Mouse (Mus musculus): ENCODE measurements around the gene Tmem82. TPM values are rescaled to one million over a fixed set of nuclear protein-coding genes. Genes with fewer than 3 reads are reported as not detected.
A peak's percentile ranks its signal among the peaks of the same experiment; 100 is the strongest.
"Not testable (repeated sequence)": the region's sequence is repeated elsewhere in the genome, so short reads cannot be mapped to it uniquely, and the experiment has no call there.

Gene Tmem82
- polyA plus RNA-seq, 1 experiment from 2014 or later = 0.17 TPM

DNA sequence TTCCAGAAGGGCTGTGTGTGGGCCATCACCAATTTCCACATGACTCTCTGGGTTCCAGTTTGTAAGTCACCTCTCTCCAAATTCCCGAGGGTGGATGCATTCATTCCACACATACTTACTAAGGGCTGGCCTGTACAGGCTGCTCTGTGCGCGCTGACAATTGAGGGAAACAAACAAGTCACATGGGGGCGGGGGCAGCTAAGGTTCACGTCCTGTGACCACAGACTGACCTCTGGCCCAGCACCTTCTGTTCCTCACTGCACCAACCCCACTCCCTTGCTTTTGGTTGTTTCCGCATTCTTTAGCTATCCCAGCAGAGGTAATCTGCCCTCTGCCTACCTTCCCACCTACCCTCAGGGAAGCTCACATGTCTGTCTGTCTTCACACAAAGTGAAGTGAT, 48.4 kb downstream of the Tmem82 start:
- no peak for ATAC-seq (replicated peaks; ENCODE audit: insufficient number of reproducible peaks, low FRiP score, low TSS enrichment, low read depth)

DNA sequence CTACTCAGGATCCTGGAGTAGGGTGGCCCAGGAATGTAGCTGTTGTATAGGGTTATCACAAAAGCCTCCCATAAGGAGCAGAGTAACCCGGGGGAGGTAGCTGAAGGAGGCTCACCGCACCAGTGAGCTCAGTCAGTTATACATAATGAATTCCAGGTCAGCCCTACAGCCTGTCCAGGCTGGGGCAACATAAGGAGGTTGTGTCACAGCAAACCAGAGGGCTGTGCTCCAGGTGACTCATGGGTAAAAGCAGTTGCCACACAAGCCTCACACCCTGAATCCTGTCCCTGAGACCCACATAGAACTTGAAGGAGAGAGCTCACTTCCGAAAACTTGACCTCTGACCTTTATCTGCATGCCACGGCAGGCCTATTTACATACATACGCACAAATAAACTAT, 49.5 kb downstream of the Tmem82 start:
- Histone ChIP-seq H3K4me2 (ENCODE audit: low read depth, low read length) (no peak overlapping the region), H3K4me3 (ENCODE audit: low read depth, low read length) (no peak overlapping the region), H3K9me3 (replicated peaks; ENCODE audit: control insufficient read depth, low read length) (no peaks in the 10 kb centered on the region), H3K27ac (replicated peaks; ENCODE audit: low read depth, low read length) (no peak overlapping the region), H3K27me3 (ENCODE audit: control insufficient read depth, insufficient read depth, low read length) (no peaks in the 10 kb centered on the region), H3K9ac (replicated peaks; ENCODE audit: low read length) (no peak overlapping the region), H3K36me3 (replicated peaks; ENCODE audit: control insufficient read depth, insufficient read depth, low read depth, low read length) (no peaks in the 10 kb centered on the region), H3K4me1 (ENCODE audit: control insufficient read depth, insufficient read depth, low read length) (no peaks in the 10 kb centered on the region)
- 77% methylated on average over 5 of the region's 5 CpGs for WGBS
- DNase-seq (ENCODE audit: low spot score) (no peak), ATAC-seq (replicated peaks; ENCODE audit: insufficient number of reproducible peaks, low FRiP score, low TSS enrichment, low read depth) (no peak)

More for the DNA sequence above, 48.4 kb downstream of the Tmem82 start:
- Histone ChIP-seq H3K4me3 (ENCODE audit: low read depth, low read length) (no peak overlapping the region), H3K4me1 (ENCODE audit: control insufficient read depth, insufficient read depth, low read length) (no peaks in the 10 kb centered on the region), H3K36me3 (replicated peaks; ENCODE audit: control insufficient read depth, insufficient read depth, low read depth, low read length) (no peaks in the 10 kb centered on the region), H3K9me3 (replicated peaks; ENCODE audit: control insufficient read depth, low read length) (no peaks in the 10 kb centered on the region), H3K9ac (replicated peaks; ENCODE audit: low read length) (no peak overlapping the region), H3K27ac (replicated peaks; ENCODE audit: low read depth, low read length) (no peak overlapping the region), H3K27me3 (ENCODE audit: control insufficient read depth, insufficient read depth, low read length) (no peaks in the 10 kb centered on the region), H3K4me2 (ENCODE audit: low read depth, low read length) (no peak overlapping the region)
- DNase-seq (ENCODE audit: low spot score) = no peak
- WGBS = 70% methylated on average over 6 of the region's 6 CpGs

DNA sequence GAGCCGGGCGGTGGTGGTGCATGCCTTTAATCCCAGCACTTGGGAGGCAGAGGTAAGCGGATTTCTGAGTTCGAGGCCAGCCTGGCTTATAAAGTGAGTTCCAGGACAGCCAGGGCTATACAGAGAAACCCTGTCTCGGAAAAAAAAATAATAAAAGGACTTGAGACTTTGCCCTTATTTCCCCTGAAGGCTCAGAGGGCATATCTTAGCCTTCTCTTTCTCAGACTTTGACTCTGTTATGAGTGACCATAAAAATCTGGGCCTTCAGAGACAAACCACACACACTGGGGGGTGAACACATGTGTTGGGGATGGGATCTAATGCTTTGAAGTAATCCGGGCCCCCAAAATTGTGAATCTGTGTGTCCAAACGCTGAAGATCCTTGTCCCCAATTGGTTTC, 51.3 kb downstream of the Tmem82 start:
- H3K36me3 ChIP-seq (replicated peaks; ENCODE audit: control insufficient read depth, insufficient read depth, low read depth, low read length); DNase-seq (ENCODE audit: low spot score); H3K9ac ChIP-seq (replicated peaks; ENCODE audit: low read length); H3K4me3 ChIP-seq (ENCODE audit: low read depth, low read length); H3K4me2 ChIP-seq (ENCODE audit: low read depth, low read length); H3K9me3 ChIP-seq (replicated peaks; ENCODE audit: control insufficient read depth, low read length); H3K27ac ChIP-seq (replicated peaks; ENCODE audit: low read depth, low read length); H3K4me1 ChIP-seq (ENCODE audit: control insufficient read depth, insufficient read depth, low read length); H3K27me3 ChIP-seq (ENCODE audit: control insufficient read depth, insufficient read depth, low read length); ATAC-seq (replicated peaks; ENCODE audit: insufficient number of reproducible peaks, low FRiP score, low TSS enrichment, low read depth): not testable (repeated sequence)
- 88% methylated on average over 7 of the region's 7 CpGs for WGBS

DNA sequence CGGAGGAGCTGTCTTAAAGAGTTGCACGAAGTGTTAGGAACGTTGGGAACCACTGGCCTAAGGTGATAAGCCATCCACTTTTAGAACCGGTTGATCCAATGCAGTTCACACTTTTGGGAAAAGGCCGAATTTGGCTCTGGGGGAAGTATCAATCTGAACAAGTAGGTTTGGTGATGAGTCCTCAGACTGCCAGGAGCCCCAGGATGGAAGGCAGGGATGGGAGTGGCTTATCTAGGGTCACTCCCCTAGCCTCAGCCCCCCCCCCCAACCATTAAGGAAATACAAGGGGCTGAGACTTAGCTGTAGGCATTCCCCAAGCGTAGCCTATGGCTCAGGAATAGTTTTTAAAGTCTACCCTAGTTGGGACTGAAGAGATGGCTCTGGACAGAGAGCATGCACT, 52.2 kb downstream of the Tmem82 start:
- WGBS = 89% methylated on average over 6 of the region's 6 CpGs
- Histone ChIP-seq H3K4me1 (ENCODE audit: control insufficient read depth, insufficient read depth, low read length) (no peaks in the 10 kb centered on the region), H3K27me3 (ENCODE audit: control insufficient read depth, insufficient read depth, low read length) (no peaks in the 10 kb centered on the region), H3K4me3 (ENCODE audit: low read depth, low read length) (no peak overlapping the region), H3K27ac (replicated peaks; ENCODE audit: low read depth, low read length) (no peak overlapping the region), H3K9ac (replicated peaks; ENCODE audit: low read length) (no peak overlapping the region), H3K9me3 (replicated peaks; ENCODE audit: control insufficient read depth, low read length) (no peaks in the 10 kb centered on the region), H3K36me3 (replicated peaks; ENCODE audit: control insufficient read depth, insufficient read depth, low read depth, low read length) (no peaks in the 10 kb centered on the region), H3K4me2 (ENCODE audit: low read depth, low read length) (no peak overlapping the region)
- DNase-seq (ENCODE audit: low spot score) (no peak), ATAC-seq (replicated peaks; ENCODE audit: insufficient number of reproducible peaks, low FRiP score, low TSS enrichment, low read depth) (no peak)

DNA sequence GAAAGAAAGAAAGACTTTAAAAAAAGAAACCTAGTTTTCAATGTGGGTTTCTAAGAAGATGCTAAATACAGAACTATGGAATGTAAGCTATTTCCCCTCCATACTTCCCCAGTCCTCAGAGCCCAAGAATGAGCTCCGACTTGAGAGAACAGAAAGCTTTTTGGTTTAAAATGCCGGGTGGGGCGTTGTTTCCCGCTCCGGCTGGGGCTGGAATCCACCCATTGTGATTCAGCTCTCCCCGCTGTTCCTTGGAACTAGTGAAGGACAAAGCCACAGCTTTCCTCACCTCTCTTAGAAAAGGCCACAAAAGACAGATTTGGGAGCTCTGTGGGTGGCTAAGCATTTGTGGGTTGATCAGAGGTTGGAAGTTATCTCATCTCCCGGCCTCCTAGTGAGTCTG, 53.1 kb downstream of the Tmem82 start:
- Histone ChIP-seq H3K4me3 (ENCODE audit: low read depth, low read length) (no peak overlapping the region), H3K27ac (replicated peaks; ENCODE audit: low read depth, low read length) (no peak overlapping the region), H3K9me3 (replicated peaks; ENCODE audit: control insufficient read depth, low read length) (no peaks in the 10 kb centered on the region), H3K4me1 (ENCODE audit: control insufficient read depth, insufficient read depth, low read length) (no peaks in the 10 kb centered on the region), H3K27me3 (ENCODE audit: control insufficient read depth, insufficient read depth, low read length) (no peaks in the 10 kb centered on the region), H3K4me2 (ENCODE audit: low read depth, low read length) (no peak overlapping the region), H3K9ac (replicated peaks; ENCODE audit: low read length) (no peak overlapping the region), H3K36me3 (replicated peaks; ENCODE audit: control insufficient read depth, insufficient read depth, low read depth, low read length) (no peaks in the 10 kb centered on the region)
- ATAC-seq (replicated peaks; ENCODE audit: insufficient number of reproducible peaks, low FRiP score, low TSS enrichment, low read depth) = no peak
- WGBS = 54% methylated on average over 7 of the region's 7 CpGs
- DNase-seq (ENCODE audit: low spot score) = peak; percentile 20

DNA sequence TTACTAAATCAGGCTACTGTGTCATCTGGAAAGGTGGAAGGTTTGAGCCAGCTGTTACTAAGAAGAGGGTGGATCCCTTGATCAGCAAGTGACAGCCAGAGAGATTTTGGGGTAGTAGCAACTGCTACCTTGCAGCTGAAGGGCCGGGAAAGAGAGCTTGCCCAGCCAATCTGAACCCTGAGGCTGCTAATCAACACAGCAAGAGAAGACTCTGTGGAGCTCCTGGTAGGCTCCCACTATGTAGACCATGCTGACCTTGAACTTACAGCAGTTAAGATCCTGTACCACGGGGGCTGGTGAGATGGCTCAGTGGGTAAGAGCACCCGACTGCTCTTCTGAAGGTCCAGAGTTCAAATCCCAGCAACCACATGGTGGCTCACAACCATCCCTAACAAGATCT, 53.8 kb downstream of the Tmem82 start:
- H3K4me1 ChIP-seq (ENCODE audit: control insufficient read depth, insufficient read depth, low read length) = no peaks in the 10 kb centered on the region
- no peak overlapping the region for H3K4me3 ChIP-seq (ENCODE audit: low read depth, low read length)
- no peaks in the 10 kb centered on the region for H3K27me3 ChIP-seq (ENCODE audit: control insufficient read depth, insufficient read depth, low read length)
- no peaks in the 10 kb centered on the region for H3K9me3 ChIP-seq (replicated peaks; ENCODE audit: control insufficient read depth, low read length)
- H3K27ac ChIP-seq (replicated peaks; ENCODE audit: low read depth, low read length) = no peak overlapping the region
- H3K36me3 ChIP-seq (replicated peaks; ENCODE audit: control insufficient read depth, insufficient read depth, low read depth, low read length) = no peaks in the 10 kb centered on the region
- WGBS = 85% methylated on average over 3 of the region's 3 CpGs
- DNase-seq (ENCODE audit: low spot score) = no peak
- no peak for ATAC-seq (replicated peaks; ENCODE audit: insufficient number of reproducible peaks, low FRiP score, low TSS enrichment, low read depth)
- H3K9ac ChIP-seq (replicated peaks; ENCODE audit: low read length) = no peak overlapping the region
- no peak overlapping the region for H3K4me2 ChIP-seq (ENCODE audit: low read depth, low read length)

DNA sequence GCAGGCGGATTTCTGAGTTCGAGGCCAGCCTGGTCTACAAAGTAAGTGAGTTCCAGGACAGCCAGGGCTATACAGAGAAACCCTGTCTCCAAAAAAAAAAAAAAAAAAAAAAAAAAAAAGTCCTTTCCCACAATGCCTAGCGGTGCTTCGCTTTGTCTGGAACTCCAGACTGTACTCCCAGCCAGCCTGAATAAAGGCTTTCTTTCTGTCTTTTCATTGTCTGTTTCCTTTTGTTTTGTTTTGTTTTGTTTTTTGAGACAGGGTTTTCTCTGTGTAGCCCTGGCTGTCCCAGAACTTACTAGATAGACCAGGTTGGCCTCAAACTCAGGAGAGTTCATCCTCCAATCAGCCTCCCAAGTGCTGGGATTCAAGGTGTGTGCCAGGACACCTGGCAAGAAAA, 54.2 kb downstream of the Tmem82 start:
- 91% methylated on average over 4 of the region's 4 CpGs for WGBS
- no peaks in the 10 kb centered on the region for H3K4me1 ChIP-seq (ENCODE audit: control insufficient read depth, insufficient read depth, low read length)

More for the DNA sequence above, 54.2 kb downstream of the Tmem82 start:
- Histone ChIP-seq H3K4me3 (ENCODE audit: low read depth, low read length) (no peak overlapping the region), H3K9me3 (replicated peaks; ENCODE audit: control insufficient read depth, low read length) (no peaks in the 10 kb centered on the region), H3K27ac (replicated peaks; ENCODE audit: low read depth, low read length) (no peak overlapping the region), H3K4me2 (ENCODE audit: low read depth, low read length) (no peak overlapping the region), H3K27me3 (ENCODE audit: control insufficient read depth, insufficient read depth, low read length) (no peaks in the 10 kb centered on the region), H3K36me3 (replicated peaks; ENCODE audit: control insufficient read depth, insufficient read depth, low read depth, low read length) (no peaks in the 10 kb centered on the region), H3K9ac (replicated peaks; ENCODE audit: low read length) (no peak overlapping the region)
- no peak for ATAC-seq (replicated peaks; ENCODE audit: insufficient number of reproducible peaks, low FRiP score, low TSS enrichment, low read depth)
- no peak for DNase-seq (ENCODE audit: low spot score)

All from embryonic facial prominence, embryonic 11.5 days (tissue).